Mouse (Mus musculus): ENCODE data around the gene Prkar1b. TPM values are rescaled to one million over a fixed set of nuclear protein-coding genes. Genes with fewer than 3 reads are reported as not detected.

Gene Prkar1b
- polyA plus RNA-seq, 1 experiment = 1.3 TPM

- H3K36me3 ChIP-seq (ENCODE audit: control insufficient read depth, insufficient read depth) = peaks cover 14% of the 10 kb centered on the region
- no peak overlapping the region for H3K4me2 ChIP-seq (ENCODE audit: low read depth)
- H3K27me3 ChIP-seq (ENCODE audit: control insufficient read depth, insufficient read depth, insufficient read length) = no peaks in the 10 kb centered on the region
- no peak overlapping the region for H3ac ChIP-seq (ENCODE audit: control insufficient read depth, insufficient read length)
- no peak overlapping the region for H3K4me3 ChIP-seq
- no peak for TF ChIP-seq SRF (IDR thresholded peaks at IDR 0.05; ENCODE audit: control insufficient read depth, insufficient read length, low read depth)
- TF ChIP-seq POLR2AphosphoS2 (IDR thresholded peaks at IDR 0.05; ENCODE audit: insufficient read length, low read depth) = no peak
- no peak for TF ChIP-seq E2F4 (IDR thresholded peaks at IDR 0.05; ENCODE audit: insufficient read depth)
- TF ChIP-seq REST (IDR thresholded peaks at IDR 0.05; ENCODE audit: insufficient read depth, insufficient read length) = no peak
- TF ChIP-seq POLR2A (IDR thresholded peaks at IDR 0.05; ENCODE audit: insufficient read length, low read depth) = no peak
- TF ChIP-seq MYOD1 (IDR thresholded peaks at IDR 0.05; ENCODE audit: control insufficient read depth in 1 of 3, insufficient read length in 2 of 3, low read depth in 2 of 3) = no peak
- TF ChIP-seq MYOG (IDR thresholded peaks at IDR 0.05; ENCODE audit: control insufficient read depth in 1 of 3, insufficient read depth in 1 of 3, insufficient read length in 2 of 3, low read depth in 2 of 3) = no peak
- H3K79me2 ChIP-seq (ENCODE audit: control insufficient read depth, insufficient read depth) = no peaks in the 10 kb centered on the region
Measured at GRCm38 (mm10) chr5:139166781-139167361, 17.1 kb upstream of the Prkar1b start.

DNA sequence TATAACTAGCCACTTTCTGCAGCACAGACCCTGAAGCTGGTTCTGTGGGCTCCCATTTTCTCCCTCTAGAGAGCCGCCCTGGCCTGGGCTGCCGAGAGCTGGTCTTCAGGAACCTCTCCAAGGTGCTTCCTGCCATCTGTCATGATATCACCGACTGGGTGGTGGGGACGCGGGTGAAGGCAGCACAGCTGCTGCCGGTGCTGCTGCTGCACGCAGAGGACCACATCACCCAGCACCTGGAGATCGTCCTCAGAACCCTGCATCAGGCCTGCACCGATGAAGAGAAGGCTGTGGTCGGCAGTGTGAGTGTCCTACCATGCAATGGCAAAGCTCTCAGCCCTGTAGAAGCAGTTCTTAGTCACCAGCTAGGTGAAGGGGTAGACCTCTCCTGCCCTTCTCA lies 11.8 kb upstream of the Prkar1b start:
- H3ac ChIP-seq (ENCODE audit: control insufficient read depth, insufficient read length) = no peak overlapping the region
- H3K4me2 ChIP-seq (ENCODE audit: low read depth) = no peak overlapping the region
- H3K79me2 ChIP-seq (ENCODE audit: control insufficient read depth, insufficient read depth) = no peaks in the 10 kb centered on the region
- no peak for TF ChIP-seq SRF (IDR thresholded peaks at IDR 0.05; ENCODE audit: control insufficient read depth, insufficient read length, low read depth)
- no peak for TF ChIP-seq TCF12 (IDR thresholded peaks at IDR 0.05; ENCODE audit: insufficient read depth, poor library complexity, severe bottlenecking)
- TF ChIP-seq POLR2A (IDR thresholded peaks at IDR 0.05; ENCODE audit: insufficient read length, low read depth) = no peak
- no peak for TF ChIP-seq MYOG (IDR thresholded peaks at IDR 0.05; ENCODE audit: control insufficient read depth in 1 of 3, insufficient read depth in 1 of 3, insufficient read length in 2 of 3, low read depth in 2 of 3)
- no peak for TF ChIP-seq REST (IDR thresholded peaks at IDR 0.05; ENCODE audit: insufficient read depth, insufficient read length)
- no peak for TF ChIP-seq MAX (IDR thresholded peaks at IDR 0.05; ENCODE audit: low read depth)
- no peak for TF ChIP-seq E2F4 (IDR thresholded peaks at IDR 0.05; ENCODE audit: insufficient read depth)
- no peak for TF ChIP-seq USF1 (IDR thresholded peaks at IDR 0.05; ENCODE audit: low read depth)
- TF ChIP-seq CEBPB (IDR thresholded peaks at IDR 0.05; ENCODE audit: insufficient read depth, poor library complexity, severe bottlenecking) = no peak
- no peak for TF ChIP-seq TCF3 (IDR thresholded peaks at IDR 0.05; ENCODE audit: insufficient read length, low read depth)
- peaks cover 4% of the 10 kb centered on the region for H3K36me3 ChIP-seq (ENCODE audit: control insufficient read depth, insufficient read depth)
- no peak overlapping the region for H3K4me3 ChIP-seq
- no peaks in the 10 kb centered on the region for H3K27me3 ChIP-seq (ENCODE audit: control insufficient read depth, insufficient read depth, insufficient read length)

GRCm38 (mm10) chr5:139160899-139161298 lies 11.1 kb upstream of the Prkar1b start:
- Histone ChIP-seq H3K36me3 (ENCODE audit: control insufficient read depth, insufficient read depth) (peaks cover 4% of the 10 kb centered on the region), H3K4me3 (no peak overlapping the region), H3ac (ENCODE audit: control insufficient read depth, insufficient read length) (no peak overlapping the region), H3K79me2 (ENCODE audit: control insufficient read depth, insufficient read depth) (no peaks in the 10 kb centered on the region), H3K27me3 (ENCODE audit: control insufficient read depth, insufficient read depth, insufficient read length) (no peaks in the 10 kb centered on the region), H3K4me2 (ENCODE audit: low read depth) (no peak overlapping the region)
- no peak for TF ChIP-seq TCF12 (IDR thresholded peaks at IDR 0.05; ENCODE audit: insufficient read depth, poor library complexity, severe bottlenecking)
- TF ChIP-seq E2F4 (IDR thresholded peaks at IDR 0.05; ENCODE audit: insufficient read depth) = no peak
- no peak for TF ChIP-seq CEBPB (IDR thresholded peaks at IDR 0.05; ENCODE audit: insufficient read depth, poor library complexity, severe bottlenecking)
- TF ChIP-seq REST (IDR thresholded peaks at IDR 0.05; ENCODE audit: insufficient read depth, insufficient read length) = no peak
- TF ChIP-seq MAX (IDR thresholded peaks at IDR 0.05; ENCODE audit: low read depth) = no peak

DNA sequence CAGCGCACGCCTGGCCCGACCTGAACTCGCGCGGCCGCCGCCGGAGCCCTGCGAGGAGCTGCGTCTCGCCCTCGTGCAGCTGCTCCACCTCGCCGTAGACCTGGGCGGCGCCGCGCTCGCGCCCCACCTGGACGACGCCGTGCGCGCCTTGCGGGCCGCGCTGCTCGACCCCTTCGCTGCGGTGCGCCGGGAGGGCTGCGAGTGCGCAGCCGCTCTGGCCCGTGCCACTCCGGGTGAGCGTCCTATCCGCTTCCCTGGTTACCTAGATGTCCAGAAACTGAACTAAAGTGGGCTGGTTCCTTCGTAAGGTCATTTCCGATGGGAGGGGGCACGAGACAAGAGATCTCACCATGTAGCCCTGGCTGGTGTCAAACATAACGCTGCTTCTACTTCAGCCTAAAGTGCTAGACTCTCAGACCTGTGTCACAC lies 816 bp upstream of the Prkar1b start:
- peaks cover 4% of the 10 kb centered on the region for H3K36me3 ChIP-seq (ENCODE audit: control insufficient read depth, insufficient read depth)
- TF ChIP-seq TCF12 (IDR thresholded peaks at IDR 0.05; ENCODE audit: insufficient read depth, poor library complexity, severe bottlenecking) = no peak
- TF ChIP-seq POLR2AphosphoS2 (IDR thresholded peaks at IDR 0.05; ENCODE audit: insufficient read length, low read depth) = no peak
- peak in 1 of 3 experiments; percentile 39 for TF ChIP-seq MYOG (IDR thresholded peaks at IDR 0.05; ENCODE audit: control insufficient read depth in 1 of 3, insufficient read depth in 1 of 3, insufficient read length in 2 of 3, low read depth in 2 of 3)
- TF ChIP-seq MYOD1 (IDR thresholded peaks at IDR 0.05; ENCODE audit: control insufficient read depth in 1 of 3, insufficient read length in 2 of 3, low read depth in 2 of 3) = peak in 1 of 3 experiments; percentile 43
- H3K4me2 ChIP-seq (ENCODE audit: low read depth) = peak overlapping the region; percentile 97
- no peaks in the 10 kb centered on the region for H3K27me3 ChIP-seq (ENCODE audit: control insufficient read depth, insufficient read depth, insufficient read length)
- H3K4me3 ChIP-seq = peak overlapping the region; percentile 31
- H3K79me2 ChIP-seq (ENCODE audit: control insufficient read depth, insufficient read depth) = peaks cover 8% of the 10 kb centered on the region
- H3ac ChIP-seq (ENCODE audit: control insufficient read depth, insufficient read length) = peak overlapping the region; percentile 85

GRCm38 (mm10) chr5:139149006-139149672 lies 662 bp downstream of the Prkar1b start:
- H3K4me3 ChIP-seq = peak overlapping the region; percentile 31
- TF ChIP-seq POLR2A (IDR thresholded peaks at IDR 0.05; ENCODE audit: insufficient read length, low read depth) (peak; percentile 39), MYOG (IDR thresholded peaks at IDR 0.05; ENCODE audit: control insufficient read depth in 1 of 3, insufficient read depth in 1 of 3, insufficient read length in 2 of 3, low read depth in 2 of 3) (peak in 1 of 3 experiments; percentile 48), SRF (IDR thresholded peaks at IDR 0.05; ENCODE audit: control insufficient read depth, insufficient read length, low read depth) (no peak), MAX (IDR thresholded peaks at IDR 0.05; ENCODE audit: low read depth) (no peak), E2F4 (IDR thresholded peaks at IDR 0.05; ENCODE audit: insufficient read depth) (no peak), TCF12 (IDR thresholded peaks at IDR 0.05; ENCODE audit: insufficient read depth, poor library complexity, severe bottlenecking) (no peak), POLR2AphosphoS2 (IDR thresholded peaks at IDR 0.05; ENCODE audit: insufficient read length, low read depth) (no peak), TCF3 (IDR thresholded peaks at IDR 0.05; ENCODE audit: insufficient read length, low read depth) (no peak), CEBPB (IDR thresholded peaks at IDR 0.05; ENCODE audit: insufficient read depth, poor library complexity, severe bottlenecking) (no peak), MYOD1 (IDR thresholded peaks at IDR 0.05; ENCODE audit: control insufficient read depth in 1 of 3, insufficient read length in 2 of 3, low read depth in 2 of 3) (peak in 2 of 3 experiments; percentile 74 to 79), REST (IDR thresholded peaks at IDR 0.05; ENCODE audit: insufficient read depth, insufficient read length) (no peak), USF1 (IDR thresholded peaks at IDR 0.05; ENCODE audit: low read depth) (no peak)
- peak overlapping the region; percentile 80 for H3K4me2 ChIP-seq (ENCODE audit: low read depth)
- peaks cover 4% of the 10 kb centered on the region for H3K36me3 ChIP-seq (ENCODE audit: control insufficient read depth, insufficient read depth)
- peaks cover 8% of the 10 kb centered on the region for H3K79me2 ChIP-seq (ENCODE audit: control insufficient read depth, insufficient read depth)
- H3ac ChIP-seq (ENCODE audit: control insufficient read depth, insufficient read length) = no peak overlapping the region
- H3K27me3 ChIP-seq (ENCODE audit: control insufficient read depth, insufficient read depth, insufficient read length) = no peaks in the 10 kb centered on the region
